Mouse (Mus musculus): ENCODE data around the gene Olfr645. TPM values are rescaled to one million over a fixed set of nuclear protein-coding genes. Genes with fewer than 3 reads are reported as not detected.

Gene Olfr645
- not detected in 2 replicates for polyA plus RNA-seq (2016; fragmentation: Nextera tagmentation; extraction: Ambion mirVana)

DNA sequence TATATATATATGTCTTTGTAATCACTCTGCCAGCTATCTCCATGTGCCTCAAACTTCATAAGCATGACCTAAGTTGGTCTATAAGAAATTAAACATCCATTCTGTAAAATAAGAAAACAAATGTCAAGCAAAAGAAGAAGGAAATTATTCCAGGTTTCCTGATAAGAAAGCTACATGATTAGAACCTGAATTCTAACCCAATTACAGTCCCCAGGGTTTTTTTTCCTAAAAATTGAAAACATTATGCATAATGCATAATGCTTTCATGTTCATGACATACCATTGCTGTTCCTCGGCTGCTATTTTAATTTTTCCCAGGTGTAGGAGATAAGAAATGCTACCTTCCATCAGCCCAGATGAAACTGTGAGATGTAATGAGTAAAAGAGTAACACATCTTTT lies at the start of gene Olfr645:
TSS of gene Olfr645 (minus strand) at position 101 of the 400 bp plus-strand sequence.
- Histone ChIP-seq H3K27me3 (replicated peaks) (no peaks in the 10 kb centered on the region), H3K4me3 (no peak within 1 kb of the TSS)

GRCm38 (mm10) chr7:104129726-104130125 lies 44.5 kb upstream of the Olfr645 start, which contains the start of gene Ubqln5:
Gene Ubqln5, minus strand, starts transcription at chr7:104129826.
- WGBS (ENCODE audit: insufficient replicate concordance): 77% methylated on average over 5 of the region's 5 CpGs

More for the DNA sequence above, at the start of gene Olfr645:
- 61% methylated on average over 1 of the region's 1 CpGs for WGBS (ENCODE audit: insufficient replicate concordance)
- Histone ChIP-seq H3K4me2 (no peak within 1 kb of the TSS), H3K36me3 (no peaks in the 10 kb centered on the region), H3K27ac (no peak within 1 kb of the TSS), H3K9ac (no peak within 1 kb of the TSS), H3K9me3 (replicated peaks) (no peaks in the 10 kb centered on the region), H3K4me1 (no peaks in the 10 kb centered on the region)
- ATAC-seq: no peak

DNA sequence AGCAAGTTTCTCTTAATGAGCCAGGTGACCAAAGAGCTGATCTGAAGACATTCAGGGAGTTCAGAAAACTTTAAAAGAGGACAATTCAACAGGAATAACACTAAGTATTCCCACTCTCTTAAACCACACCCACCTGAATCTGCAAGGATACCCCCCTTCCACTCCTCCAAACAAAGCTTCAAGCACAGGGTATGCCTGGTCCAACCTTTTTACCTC lies 19.4 kb upstream of the Olfr645 start, which contains the start of gene Olfr646:
TSS of gene Olfr646 (plus strand) at position 117 of the 216 bp plus-strand sequence.
- H3K4me2 ChIP-seq: no peak within 1 kb of the TSS
- H3K9ac ChIP-seq: no peak within 1 kb of the TSS
- no peaks in the 10 kb centered on the region for H3K36me3 ChIP-seq
- H3K27me3 ChIP-seq (replicated peaks): no peaks in the 10 kb centered on the region
- peaks cover 5% of the 10 kb centered on the region; the same call in 1 of the 2 replicates for H3K4me1 ChIP-seq
- no peak within 1 kb of the TSS for H3K4me3 ChIP-seq
- no peaks in the 10 kb centered on the region for H3K9me3 ChIP-seq (replicated peaks)
- H3K27ac ChIP-seq: no peak within 1 kb of the TSS
- no peak for ATAC-seq

More at GRCm38 (mm10) chr7:104129726-104130125, 44.5 kb upstream of the Olfr645 start, which contains the start of gene Ubqln5:
- Histone ChIP-seq H3K27ac (no peak within 1 kb of the TSS), H3K9ac (no peak within 1 kb of the TSS), H3K4me1 (no peaks in the 10 kb centered on the region), H3K4me2 (no peak within 1 kb of the TSS), H3K27me3 (replicated peaks) (no peaks in the 10 kb centered on the region), H3K36me3 (no peaks in the 10 kb centered on the region), H3K4me3 (no peak within 1 kb of the TSS), H3K9me3 (replicated peaks) (no peaks in the 10 kb centered on the region)
- no peak for ATAC-seq

DNA sequence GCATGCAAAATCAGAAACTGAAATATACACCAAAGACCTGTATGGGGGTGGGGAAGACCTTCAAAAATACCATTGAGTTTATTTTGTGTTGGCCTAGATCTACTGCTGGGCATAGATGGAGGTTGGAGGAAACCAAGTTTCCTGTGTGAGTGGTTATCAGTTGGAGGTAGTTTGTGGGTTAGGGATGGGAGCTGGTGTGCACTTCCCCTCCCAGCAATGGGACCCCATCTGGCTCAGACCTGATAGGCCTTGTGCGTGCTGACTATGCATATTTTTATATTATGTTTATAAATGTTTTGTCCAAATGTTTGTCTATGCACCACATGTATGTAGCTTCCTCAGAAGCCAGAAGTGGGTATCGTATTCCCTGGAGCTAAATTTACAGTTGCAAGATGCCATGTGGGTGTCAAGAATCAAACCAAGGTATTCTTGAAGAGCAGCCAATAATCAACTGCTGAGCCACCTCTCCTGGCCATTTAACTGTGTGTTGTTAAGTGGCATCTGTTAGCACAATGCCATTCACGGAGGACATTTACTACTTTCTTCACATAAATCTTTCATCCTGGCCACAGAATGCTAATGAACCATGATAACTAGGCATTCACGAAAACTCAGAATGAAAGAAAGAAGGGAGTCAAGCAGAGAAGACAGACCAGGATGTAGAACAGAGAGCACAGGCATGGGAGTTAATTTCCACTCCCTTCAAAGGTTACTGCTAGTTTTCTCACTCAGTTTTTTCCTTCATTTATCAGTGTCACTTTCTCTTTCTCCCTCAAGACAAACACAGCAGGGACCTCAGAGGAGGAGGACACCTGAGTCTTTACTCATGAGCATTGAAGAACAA lies 18.9 kb upstream of the Olfr645 start:
- Histone ChIP-seq H3K4me2 (no peak overlapping the region), H3K4me3 (no peak overlapping the region), H3K4me1 (peaks cover 5% of the 10 kb centered on the region; the same call in 1 of the 2 replicates), H3K9me3 (replicated peaks) (no peaks in the 10 kb centered on the region), H3K27me3 (replicated peaks) (no peaks in the 10 kb centered on the region), H3K9ac (no peak overlapping the region), H3K36me3 (no peaks in the 10 kb centered on the region), H3K27ac (no peak overlapping the region)
- 28% methylated on average over 4 of the region's 4 CpGs for WGBS (ENCODE audit: insufficient replicate concordance)
- ATAC-seq: peak; percentile 77

- WGBS (ENCODE audit: insufficient replicate concordance): 63% methylated on average over 2 of the region's 2 CpGs
- no peak within 1 kb of the TSS for H3K9ac ChIP-seq
- no peaks in the 10 kb centered on the region for H3K9me3 ChIP-seq (replicated peaks)
- no peak for ATAC-seq
- H3K27ac ChIP-seq: no peak within 1 kb of the TSS
- no peak within 1 kb of the TSS for H3K4me2 ChIP-seq
- no peak within 1 kb of the TSS for H3K4me3 ChIP-seq
- no peaks in the 10 kb centered on the region for H3K4me1 ChIP-seq
- no peaks in the 10 kb centered on the region for H3K27me3 ChIP-seq (replicated peaks)
- no peaks in the 10 kb centered on the region for H3K36me3 ChIP-seq
Measured at GRCm38 (mm10) chr7:104071769-104072168, 13.5 kb downstream of the Olfr645 start, which contains the start of gene Olfr644. Gene Olfr644, minus strand, starts transcription at chr7:104071869.

GRCm38 (mm10) chr7:104061345-104061744 lies 23.9 kb downstream of the Olfr645 start, which contains the start of gene 4930516K23Rik:
Gene 4930516K23Rik, minus strand, starts transcription at chr7:104061445.
- no peak for ATAC-seq

DNA sequence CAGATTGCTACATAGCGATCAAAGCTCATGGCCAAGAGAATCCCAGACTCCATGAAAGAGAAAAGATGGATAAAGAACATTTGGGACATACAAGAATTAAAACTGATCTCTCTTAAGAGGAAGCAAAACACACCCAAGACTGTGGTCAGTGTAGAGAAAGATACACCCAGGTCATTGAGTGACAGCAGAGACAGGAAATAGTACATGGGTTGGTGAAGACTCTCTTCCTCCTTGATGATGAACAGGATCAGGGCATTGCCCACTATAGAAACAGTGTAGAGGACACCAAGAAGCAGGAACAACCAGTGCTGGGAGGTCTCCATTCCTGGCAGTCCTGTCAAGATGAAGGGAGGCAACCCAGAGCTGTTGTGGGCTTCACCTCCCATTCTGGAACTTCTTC lies 26.1 kb downstream of the Olfr645 start:
- Histone ChIP-seq H3K9ac (no peak overlapping the region), H3K4me2 (no peak overlapping the region), H3K27me3 (replicated peaks) (no peaks in the 10 kb centered on the region), H3K36me3 (no peaks in the 10 kb centered on the region), H3K27ac (no peak overlapping the region), H3K9me3 (replicated peaks) (no peaks in the 10 kb centered on the region), H3K4me3 (no peak overlapping the region), H3K4me1 (no peaks in the 10 kb centered on the region)
- ATAC-seq: no peak
- WGBS (ENCODE audit: insufficient replicate concordance): 60% methylated on average over 1 of the region's 1 CpGs

More at GRCm38 (mm10) chr7:104061345-104061744, 23.9 kb downstream of the Olfr645 start, which contains the start of gene 4930516K23Rik:
- Histone ChIP-seq H3K27me3 (replicated peaks) (no peaks in the 10 kb centered on the region), H3K4me3 (no peak within 1 kb of the TSS), H3K9me3 (replicated peaks) (no peaks in the 10 kb centered on the region), H3K4me2 (no peak within 1 kb of the TSS), H3K4me1 (no peaks in the 10 kb centered on the region), H3K36me3 (no peaks in the 10 kb centered on the region), H3K27ac (no peak within 1 kb of the TSS), H3K9ac (no peak within 1 kb of the TSS)
- 48% methylated on average over 2 of the region's 2 CpGs for WGBS (ENCODE audit: insufficient replicate concordance)

DNA sequence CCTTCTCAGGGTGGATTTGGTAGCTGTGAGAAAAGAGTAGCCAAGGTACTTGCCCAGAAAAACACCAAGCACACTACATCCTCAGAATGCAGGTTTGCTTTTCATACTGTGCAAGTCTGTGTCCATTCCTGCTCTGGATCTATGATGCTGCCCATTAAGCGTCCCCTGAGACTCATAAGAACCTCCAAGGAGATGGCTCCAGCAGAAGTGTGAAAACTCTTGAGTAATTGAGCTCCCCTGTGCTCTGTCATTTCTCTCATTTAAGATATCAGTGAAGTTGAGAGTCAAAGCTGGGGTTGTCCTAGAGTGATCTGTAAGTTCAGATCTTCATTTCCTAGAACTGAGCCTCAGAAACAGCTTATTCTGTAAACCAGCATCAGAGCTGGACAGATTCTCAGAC lies 32.7 kb downstream of the Olfr645 start, which contains the start of gene Olfr642:
TSS of gene Olfr642 (minus strand) at position 101 of the 400 bp plus-strand sequence.
- H3K4me2 ChIP-seq: no peak within 1 kb of the TSS
- H3K4me3 ChIP-seq: no peak within 1 kb of the TSS

GRCm38 (mm10) chr7:104050745-104051144 lies 34.5 kb downstream of the Olfr645 start:
- H3K9ac ChIP-seq: no peak overlapping the region
- no peak overlapping the region for H3K4me3 ChIP-seq
- no peaks in the 10 kb centered on the region for H3K27me3 ChIP-seq (replicated peaks)
- no peaks in the 10 kb centered on the region for H3K4me1 ChIP-seq
- WGBS (ENCODE audit: insufficient replicate concordance): 69% methylated on average over 4 of the region's 4 CpGs
- no peaks in the 10 kb centered on the region for H3K9me3 ChIP-seq (replicated peaks)
- no peak for ATAC-seq
- H3K27ac ChIP-seq: no peak overlapping the region
- H3K36me3 ChIP-seq: no peaks in the 10 kb centered on the region
- no peak overlapping the region for H3K4me2 ChIP-seq

More for the DNA sequence above, 32.7 kb downstream of the Olfr645 start, which contains the start of gene Olfr642:
- no peak for ATAC-seq
- no peaks in the 10 kb centered on the region for H3K4me1 ChIP-seq
- H3K9me3 ChIP-seq (replicated peaks): no peaks in the 10 kb centered on the region
- H3K36me3 ChIP-seq: no peaks in the 10 kb centered on the region
- no peak within 1 kb of the TSS for H3K9ac ChIP-seq
- H3K27me3 ChIP-seq (replicated peaks): no peaks in the 10 kb centered on the region
- WGBS (ENCODE audit: insufficient replicate concordance): 44% methylated on average over 1 of the region's 1 CpGs
- H3K27ac ChIP-seq: no peak within 1 kb of the TSS

DNA sequence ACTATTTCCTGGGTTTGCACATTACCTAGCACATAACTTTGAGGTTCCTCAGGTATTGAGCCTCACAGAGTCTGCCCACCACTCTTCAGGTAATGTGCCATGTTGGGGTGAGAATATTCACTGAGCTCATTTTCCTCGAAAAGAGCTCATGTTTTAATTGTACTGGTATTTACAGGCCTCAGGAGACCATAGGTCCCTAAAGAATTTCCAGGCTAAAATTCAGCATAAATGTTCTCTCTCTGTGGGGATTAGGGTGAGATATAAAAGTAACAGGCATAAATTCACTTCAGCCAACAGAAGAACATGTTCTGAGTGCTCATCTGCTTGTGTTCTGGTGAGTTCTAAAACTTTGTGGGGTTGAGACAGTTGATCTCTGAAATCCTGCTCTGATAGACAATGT lies 50.1 kb downstream of the Olfr645 start, which contains the start of gene Olfr641:
TSS of gene Olfr641 (plus strand) at position 301 of the 400 bp plus-strand sequence.
- no peaks in the 10 kb centered on the region for H3K9me3 ChIP-seq (replicated peaks)
- H3K36me3 ChIP-seq: no peaks in the 10 kb centered on the region
- ATAC-seq: no peak
- H3K4me2 ChIP-seq: no peak within 1 kb of the TSS
- H3K27ac ChIP-seq: no peak within 1 kb of the TSS
- WGBS (ENCODE audit: insufficient replicate concordance): 43% methylated on average over 1 of the region's 1 CpGs
- no peaks in the 10 kb centered on the region for H3K27me3 ChIP-seq (replicated peaks)
- H3K9ac ChIP-seq: no peak within 1 kb of the TSS
- H3K4me3 ChIP-seq: no peak within 1 kb of the TSS
- H3K4me1 ChIP-seq: no peaks in the 10 kb centered on the region
